Mouse (Mus musculus) C2C12 (cell line): Measurements from ENCODE around the gene Cog5. TPM values are rescaled to one million over a fixed set of nuclear protein-coding genes. Genes with fewer than 3 reads are reported as not detected.

ENCODE experiments used
- H3K27me3 ChIP-seq: one replicate; pipeline ENCODE4 v1.6.1; 2011; ENCODE audit not compliant: control insufficient read depth, insufficient read depth, insufficient read length
- H3K36me3 ChIP-seq: one replicate; pipeline ENCODE4 v1.6.1; 2011; ENCODE audit not compliant: control insufficient read depth, insufficient read depth
- H3K4me3 ChIP-seq: one replicate; pipeline ENCODE4 v1.5.1; 2011; ENCODE audit warnings: mild to moderate bottlenecking, control low read depth; ENCODE audit not compliant: poor library complexity, insufficient read depth, severe bottlenecking
- H3K79me2 ChIP-seq: one replicate; pipeline ENCODE4 v1.6.1; 2011; ENCODE audit not compliant: control insufficient read depth, insufficient read depth
- H3K79me3 ChIP-seq: one replicate; pipeline ENCODE4 v1.6.1; 2011; ENCODE audit warnings: low read depth, control low read depth
- H3ac ChIP-seq: one replicate; pipeline ENCODE3; 2011; ENCODE audit warnings: low read depth; ENCODE audit not compliant: control insufficient read depth, insufficient read length
- CEBPB ChIP-seq: IDR thresholded peaks from one replicate; pipeline ENCODE4 v1.6.1; 2011; ENCODE audit warnings: low read depth, mild to moderate bottlenecking, control low read depth, moderate library complexity
- CTCF ChIP-seq: IDR thresholded peaks from one replicate; pipeline ENCODE4 v1.5.1; 2011; ENCODE audit not compliant: control insufficient read depth, insufficient read depth, insufficient read length
- FOSL1 ChIP-seq: IDR thresholded peaks from one replicate; pipeline ENCODE4 v1.8.0; 2011; ENCODE audit warnings: mild to moderate bottlenecking, low read length; ENCODE audit not compliant: poor library complexity, insufficient read depth, severe bottlenecking
- MAX ChIP-seq: IDR thresholded peaks from one replicate; pipeline ENCODE4 v1.6.1; 2011; ENCODE audit warnings: mild to moderate bottlenecking, control low read depth
- MYOD1 ChIP-seq: IDR thresholded peaks from one replicate; pipeline ENCODE4 v1.6.1; 2011; ENCODE audit warnings: low read depth; ENCODE audit not compliant: control insufficient read depth, insufficient read length
- MYOG ChIP-seq: IDR thresholded peaks from one replicate; pipeline ENCODE4 v1.6.1; 2011; ENCODE audit not compliant: control insufficient read depth, insufficient read length; ENCODE audit errors: extremely low read depth
- USF1 ChIP-seq: IDR thresholded peaks from one replicate; pipeline ENCODE4 v1.6.1; 2011; ENCODE audit warnings: low read depth, mild to moderate bottlenecking, control low read depth, moderate library complexity
- polyA plus RNA-seq: library from polyadenylated mRNA; unstranded; fragments of >200 nt; fragmentation: generic; extraction: Trizol; gene quantifications from one replicate; pipeline ENCODE4 v1.2.1, GENCODE M21; 2012; ENCODE audit warnings: missing spikeins

Cog5 gene
- polyA plus RNA-seq, 1 experiment, result 8.2 TPM

DNA sequence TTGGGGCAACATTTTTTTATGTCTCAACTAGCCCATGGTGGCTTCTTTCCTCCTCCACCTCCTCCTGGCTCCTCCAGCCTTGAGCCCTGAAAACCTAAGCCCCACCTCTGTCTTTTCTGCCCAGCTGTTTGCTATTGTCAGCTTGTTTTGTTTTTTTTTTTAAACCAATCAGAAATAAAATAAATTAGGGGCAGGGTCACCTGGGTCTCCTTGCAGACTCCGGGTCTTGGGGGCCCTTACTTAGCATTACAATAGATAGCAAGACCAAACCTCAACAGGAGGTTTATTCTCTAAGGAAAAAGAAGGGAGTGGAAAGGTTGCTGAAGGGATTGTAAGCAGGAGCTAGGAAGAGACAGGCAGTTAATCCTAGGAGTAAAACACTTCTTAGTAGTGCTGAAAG, 181.5 kb downstream of the Cog5 start:
- no peak overlapping the region for H3ac ChIP-seq

DNA sequence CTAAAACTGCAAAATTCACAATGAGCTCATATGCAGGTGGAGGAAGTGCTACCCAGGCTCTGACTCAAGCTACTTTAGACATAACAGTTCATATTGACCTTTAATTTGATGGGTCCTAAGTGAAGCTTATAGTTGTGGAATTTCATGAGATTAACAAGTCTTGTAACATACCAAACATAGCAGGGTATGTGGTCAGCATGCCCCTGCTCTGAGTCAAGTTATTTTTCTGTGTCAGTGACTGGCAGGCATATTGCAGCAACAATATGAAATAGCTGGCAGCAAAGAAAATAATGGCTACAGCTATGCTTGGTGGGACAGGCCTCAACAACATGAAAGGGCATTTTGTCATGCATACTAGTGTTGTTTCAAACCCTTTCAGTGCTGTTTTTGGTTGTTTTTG, 183.9 kb downstream of the Cog5 start:
- TF ChIP-seq MAX (no peak), MYOG (no peak), CEBPB (peak; percentile 69)
- Histone ChIP-seq H3K79me2 (no peaks in the 10 kb centered on the region), H3K36me3 (no peaks in the 10 kb centered on the region), H3ac (no peak overlapping the region), H3K79me3 (no peaks in the 10 kb centered on the region), H3K4me3 (no peak overlapping the region), H3K27me3 (no peaks in the 10 kb centered on the region)

More for the DNA sequence above, 181.5 kb downstream of the Cog5 start:
- no peaks in the 10 kb centered on the region for H3K79me2 ChIP-seq
- H3K79me3 ChIP-seq, result no peaks in the 10 kb centered on the region
- H3K4me3 ChIP-seq, result no peak overlapping the region
- no peaks in the 10 kb centered on the region for H3K27me3 ChIP-seq
- H3K36me3 ChIP-seq, result no peaks in the 10 kb centered on the region
- no peak for TF ChIP-seq MYOG
- TF ChIP-seq CTCF, result no peak
- no peak for TF ChIP-seq CEBPB
- TF ChIP-seq MAX, result no peak
- no peak for TF ChIP-seq USF1
- TF ChIP-seq FOSL1, result no peak
- TF ChIP-seq MYOD1, result no peak

DNA sequence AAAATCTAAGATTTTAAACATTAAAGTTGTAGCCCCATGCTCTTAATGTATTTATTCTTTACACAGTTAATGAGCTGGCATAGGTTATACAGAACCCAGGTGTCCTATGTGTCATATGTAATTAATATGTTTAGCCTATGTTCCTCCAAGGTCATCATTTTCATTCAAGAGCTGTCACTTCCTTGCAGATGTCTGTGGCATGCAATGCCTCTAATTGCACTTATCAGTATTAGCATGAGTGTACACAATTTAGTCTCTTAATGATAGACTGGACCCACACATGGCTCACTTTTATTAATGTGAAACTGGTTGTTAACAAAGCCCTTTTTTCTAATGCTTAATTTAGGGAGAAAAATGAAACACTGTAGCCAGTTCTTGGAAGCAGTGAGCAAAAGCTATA, 184.6 kb downstream of the Cog5 start:
- Histone ChIP-seq H3K79me3 (no peaks in the 10 kb centered on the region), H3K79me2 (no peaks in the 10 kb centered on the region), H3ac (no peak overlapping the region), H3K4me3 (no peak overlapping the region), H3K27me3 (no peaks in the 10 kb centered on the region), H3K36me3 (no peaks in the 10 kb centered on the region)
- TF ChIP-seq MYOG (no peak), USF1 (no peak), MYOD1 (no peak), CEBPB (no peak), CTCF (no peak), FOSL1 (no peak), MAX (no peak)

DNA sequence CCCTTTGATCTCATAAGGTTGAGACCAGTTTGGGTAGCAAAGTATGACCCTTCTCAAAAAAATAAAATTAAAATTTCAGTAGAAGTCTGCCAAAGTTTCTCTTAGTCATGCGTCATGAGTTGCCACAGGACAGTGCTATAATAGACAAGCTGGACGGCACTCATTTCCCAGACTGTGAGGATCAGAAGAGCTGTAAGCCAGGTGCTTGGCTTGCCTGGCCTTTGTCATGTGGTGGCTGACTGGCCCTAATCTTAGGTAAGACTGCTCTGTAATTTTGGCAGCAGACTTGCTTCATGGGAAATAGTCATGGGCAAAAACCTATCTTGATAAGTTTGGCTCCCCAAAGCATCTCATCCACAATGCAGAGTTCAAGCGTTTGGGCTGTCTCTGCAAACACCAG, 191.4 kb downstream of the Cog5 start:
- TF ChIP-seq MYOG, result no peak
- TF ChIP-seq CEBPB, result no peak
- TF ChIP-seq USF1, result no peak
- TF ChIP-seq FOSL1, result no peak
- no peak for TF ChIP-seq MYOD1
- no peak for TF ChIP-seq CTCF
- no peak for TF ChIP-seq MAX
- H3K4me3 ChIP-seq, result no peak overlapping the region

DNA sequence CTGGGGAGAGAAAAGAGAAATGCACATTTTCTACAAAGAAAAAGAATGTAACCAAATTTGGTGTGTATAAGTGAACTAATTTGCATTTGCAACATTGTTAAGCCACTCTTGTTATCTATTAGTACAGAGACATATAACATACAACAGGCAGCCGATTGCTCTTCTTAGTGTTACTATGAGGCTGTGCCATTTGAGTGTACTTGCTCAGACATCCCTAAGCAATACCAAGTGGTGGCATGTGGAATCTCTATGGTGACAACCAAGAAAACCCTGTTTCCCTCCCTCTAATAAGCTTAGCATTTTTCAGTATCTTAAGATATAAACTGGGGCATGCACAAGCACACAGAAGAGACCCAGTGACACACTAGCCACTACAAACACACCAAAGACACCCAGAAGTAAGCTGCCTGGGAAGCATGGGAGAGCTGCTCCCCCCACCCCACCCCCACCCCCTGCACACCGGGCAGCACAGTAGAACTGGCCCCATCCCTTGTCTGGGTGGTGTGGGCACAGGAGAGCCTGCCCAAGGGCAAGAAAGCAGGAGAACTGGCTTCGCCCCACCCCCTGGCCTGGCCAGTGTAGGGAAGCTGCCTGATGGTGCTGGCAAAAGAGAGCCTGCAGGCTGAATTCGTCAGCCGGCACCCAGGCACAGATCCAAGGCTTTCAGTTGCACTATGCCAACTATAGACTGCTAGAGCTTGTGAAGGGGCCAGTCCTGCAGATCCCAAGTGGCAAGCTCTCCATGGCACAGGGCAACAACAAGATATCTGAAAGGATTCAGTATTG, 194.2 kb downstream of the Cog5 start:
- Histone ChIP-seq H3ac (no peak overlapping the region), H3K79me2 (no peaks in the 10 kb centered on the region), H3K27me3 (no peaks in the 10 kb centered on the region), H3K36me3 (no peaks in the 10 kb centered on the region), H3K79me3 (no peaks in the 10 kb centered on the region), H3K4me3 (no peak overlapping the region)
- TF ChIP-seq FOSL1 (no peak), CTCF (no peak)

More for the DNA sequence above, 191.4 kb downstream of the Cog5 start:
- no peaks in the 10 kb centered on the region for H3K36me3 ChIP-seq
- no peaks in the 10 kb centered on the region for H3K27me3 ChIP-seq
- no peak overlapping the region for H3ac ChIP-seq
- no peaks in the 10 kb centered on the region for H3K79me3 ChIP-seq
- no peaks in the 10 kb centered on the region for H3K79me2 ChIP-seq

DNA sequence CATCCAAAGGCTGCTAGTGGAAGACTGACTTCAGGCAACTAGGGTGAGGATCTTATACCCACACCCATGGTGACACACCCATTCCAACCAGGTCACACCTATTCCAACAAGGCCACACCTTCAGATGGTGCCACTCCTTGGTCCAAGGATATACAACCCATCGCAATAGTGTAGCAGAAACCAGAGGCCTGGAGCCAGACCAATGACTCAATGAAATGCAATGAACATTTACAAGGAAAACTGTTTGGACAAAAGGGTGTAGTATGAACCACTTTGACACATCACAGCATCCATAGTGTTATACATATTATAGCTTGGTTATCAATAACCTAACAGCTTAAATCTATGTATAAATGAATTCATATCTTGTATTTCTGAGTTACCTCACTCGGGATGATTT, 194.9 kb downstream of the Cog5 start:
- Histone ChIP-seq H3K4me3 (no peak overlapping the region), H3K27me3 (no peaks in the 10 kb centered on the region), H3ac (no peak overlapping the region), H3K79me2 (no peaks in the 10 kb centered on the region), H3K36me3 (no peaks in the 10 kb centered on the region), H3K79me3 (no peaks in the 10 kb centered on the region)
- TF ChIP-seq MYOG, result no peak
- TF ChIP-seq MYOD1, result no peak
- TF ChIP-seq CTCF, result no peak
- TF ChIP-seq MAX, result no peak
- TF ChIP-seq FOSL1, result no peak
- no peak for TF ChIP-seq USF1
- no peak for TF ChIP-seq CEBPB
